Mouse (Mus musculus) hindbrain, embryonic 15.5 days (tissue): ENCODE data around the gene Atf7. TPM values are rescaled to one million over a fixed set of nuclear protein-coding genes. Genes with fewer than 3 reads are reported as not detected.
A peak's percentile ranks its signal among the peaks of the same experiment; 100 is the strongest.

Experiments
- ATAC-seq: fragments of 200-750 bp; cut with Nextera tagmentation; 2 replicates; pipeline ENCODE4 v1.8.0; 2017; ENCODE audit warnings: low read depth, moderate number of reproducible peaks, moderate TSS enrichment; ENCODE audit not compliant: low FRiP score
- H3K27ac ChIP-seq: fragments of 300-500 bp; sonication (generic); replicated peaks from 2 replicates; pipeline ENCODE4 v1.5.1; 2015; ENCODE audit warnings: mild to moderate bottlenecking, inconsistent platforms
- H3K27me3 ChIP-seq: fragments of 300-500 bp; sonication (generic); 2 replicates; pipeline ENCODE4 v1.6.1; 2015; ENCODE audit warnings: control low read depth, inconsistent platforms
- H3K36me3 ChIP-seq: fragments of 300-500 bp; sonication (generic); 2 replicates; pipeline ENCODE4 v1.6.1; 2015; ENCODE audit warnings: control low read depth, inconsistent platforms
- H3K4me1 ChIP-seq: fragments of 300-500 bp; sonication (generic); replicated peaks from 2 replicates; pipeline ENCODE4 v1.6.1; 2015; ENCODE audit warnings: control low read depth, inconsistent platforms
- H3K4me2 ChIP-seq: fragments of 300-500 bp; sonication (generic); 2 replicates; pipeline ENCODE4 v1.6.1; 2015; ENCODE audit warnings: moderate library complexity, mild to moderate bottlenecking, inconsistent platforms
- H3K4me3 ChIP-seq: fragments of 300-500 bp; sonication (generic); 2 replicates; pipeline ENCODE4 v1.5.1; 2015; ENCODE audit warnings: mild to moderate bottlenecking, inconsistent platforms
- H3K9ac ChIP-seq: fragments of 300-500 bp; sonication (generic); 2 replicates; pipeline ENCODE4 v1.6.1; 2015; ENCODE audit warnings: inconsistent platforms
- H3K9me3 ChIP-seq: fragments of 300-500 bp; sonication (generic); 2 replicates; pipeline ENCODE4 v1.6.1; 2016; ENCODE audit warnings: control low read depth, inconsistent platforms
- WGBS: fragments of 180-500 bp; shearing (Covaris S2); methylation state at CpG from one replicate; pipeline ENCODE4 v1.1.7; 2015; 5-methylcytosine and 5-hydroxymethylcytosine counted together
- polyA plus RNA-seq: library from polyadenylated mRNA; unstranded; fragments of >200 nt; fragmentation: Nextera tagmentation; extraction: Ambion mirVana; gene quantifications from 2 replicates; pipeline ENCODE4 v1.2.1, GENCODE M21; 2015

Gene Atf7
- polyA plus RNA-seq, 1 experiment from 2014 or later: 19.8 TPM

- no peak overlapping the region for H3K27ac ChIP-seq
- H3K4me3 ChIP-seq: no peak overlapping the region
- no peak for ATAC-seq
- no peak overlapping the region for H3K9ac ChIP-seq
- H3K4me2 ChIP-seq: no peak overlapping the region
- no peaks in the 10 kb centered on the region for H3K4me1 ChIP-seq
- WGBS: 89% methylated on average over 7 of the region's 7 CpGs
- no peaks in the 10 kb centered on the region for H3K27me3 ChIP-seq
- H3K9me3 ChIP-seq: no peaks in the 10 kb centered on the region
- peaks cover 69% of the 10 kb centered on the region for H3K36me3 ChIP-seq
Measured at GRCm38 (mm10) chr15:102533926-102534325, 91.3 kb downstream of the Atf7 start.

- H3K27ac ChIP-seq: no peak overlapping the region
- ATAC-seq: no peak
- peaks cover 80% of the 10 kb centered on the region for H3K36me3 ChIP-seq
- H3K4me3 ChIP-seq: no peak overlapping the region
- H3K9me3 ChIP-seq: no peaks in the 10 kb centered on the region
- H3K4me1 ChIP-seq: no peaks in the 10 kb centered on the region
- H3K4me2 ChIP-seq: no peak overlapping the region
- WGBS: 84% methylated on average over 3 of the region's 3 CpGs
- no peaks in the 10 kb centered on the region for H3K27me3 ChIP-seq
- no peak overlapping the region for H3K9ac ChIP-seq
Measured at GRCm38 (mm10) chr15:102532106-102532900, 93.0 kb downstream of the Atf7 start.

- Histone ChIP-seq H3K27me3 (no peaks in the 10 kb centered on the region), H3K4me3 (no peak overlapping the region), H3K9ac (no peak overlapping the region), H3K4me1 (no peaks in the 10 kb centered on the region), H3K4me2 (no peak overlapping the region), H3K36me3 (peaks cover 76% of the 10 kb centered on the region), H3K9me3 (no peaks in the 10 kb centered on the region), H3K27ac (no peak overlapping the region)
- 92% methylated on average over 4 of the region's 4 CpGs for WGBS
- ATAC-seq: no peak
Measured at GRCm38 (mm10) chr15:102531586-102531985, 93.7 kb downstream of the Atf7 start.

- H3K4me1 ChIP-seq: no peaks in the 10 kb centered on the region
- no peak overlapping the region for H3K27ac ChIP-seq
- no peak overlapping the region for H3K9ac ChIP-seq
- WGBS: 87% methylated on average over 4 of the region's 4 CpGs
- H3K9me3 ChIP-seq: no peaks in the 10 kb centered on the region
- H3K4me3 ChIP-seq: no peak overlapping the region
- H3K36me3 ChIP-seq: peaks cover 68% of the 10 kb centered on the region
- no peak overlapping the region for H3K4me2 ChIP-seq
- ATAC-seq: no peak
- H3K27me3 ChIP-seq: no peaks in the 10 kb centered on the region
Measured at GRCm38 (mm10) chr15:102530566-102530965, 94.7 kb downstream of the Atf7 start.

- WGBS: 94% methylated on average over 1 of the region's 1 CpGs
- Histone ChIP-seq H3K4me1 (no peaks in the 10 kb centered on the region; the same call in 1 of the 2 replicates), H3K9ac (no peak overlapping the region), H3K9me3 (no peaks in the 10 kb centered on the region), H3K27me3 (no peaks in the 10 kb centered on the region), H3K36me3 (peaks cover 61% of the 10 kb centered on the region), H3K4me2 (no peak overlapping the region), H3K27ac (no peak overlapping the region), H3K4me3 (no peak overlapping the region)
- ATAC-seq: no peak
Measured at GRCm38 (mm10) chr15:102528396-102528795, 96.9 kb downstream of the Atf7 start.

- ATAC-seq: no peak
- Histone ChIP-seq H3K36me3 (peaks cover 57% of the 10 kb centered on the region), H3K27me3 (no peaks in the 10 kb centered on the region), H3K4me3 (no peak overlapping the region), H3K4me1 (no peaks in the 10 kb centered on the region; the same call in 1 of the 2 replicates), H3K4me2 (no peak overlapping the region), H3K9ac (no peak overlapping the region), H3K27ac (no peak overlapping the region), H3K9me3 (no peaks in the 10 kb centered on the region)
- 79% methylated on average over 3 of the region's 3 CpGs for WGBS
Measured at GRCm38 (mm10) chr15:102527936-102528335, 97.3 kb downstream of the Atf7 start.

GRCm38 (mm10) chr15:102526111-102527002 is 98.9 kb downstream of the Atf7 start:
- Histone ChIP-seq H3K4me2 (no peak overlapping the region), H3K4me3 (no peak overlapping the region), H3K27me3 (no peaks in the 10 kb centered on the region), H3K27ac (no peak overlapping the region), H3K4me1 (no peaks in the 10 kb centered on the region; the same call in 1 of the 2 replicates), H3K36me3 (peaks cover 58% of the 10 kb centered on the region), H3K9ac (no peak overlapping the region), H3K9me3 (no peaks in the 10 kb centered on the region)
- 86% methylated on average over 6 of the region's 6 CpGs for WGBS
- ATAC-seq: no peak

GRCm38 (mm10) chr15:102524892-102525485 is 100.3 kb downstream of the Atf7 start, which contains the start of gene Npff:
Gene Npff, minus strand, starts transcription at chr15:102524942.
- H3K4me1 ChIP-seq: peaks cover 6% of the 10 kb centered on the region
- H3K36me3 ChIP-seq: peaks cover 46% of the 10 kb centered on the region
- no peak within 1 kb of the TSS for H3K4me3 ChIP-seq
- WGBS: 6% methylated on average over 3 of the region's 3 CpGs
- H3K9me3 ChIP-seq: no peaks in the 10 kb centered on the region
- H3K27me3 ChIP-seq: no peaks in the 10 kb centered on the region
- ATAC-seq: peak; percentile 52; the same call in 1 of the 2 replicates
- no peak within 1 kb of the TSS for H3K4me2 ChIP-seq
- H3K27ac ChIP-seq: peak within 1 kb of the TSS; percentile 56
- H3K9ac ChIP-seq: no peak within 1 kb of the TSS; the same call in 1 of the 2 replicates

GRCm38 (mm10) chr15:102521480-102521879 is 103.8 kb downstream of the Atf7 start:
- Histone ChIP-seq H3K9ac (no peak overlapping the region), H3K9me3 (no peaks in the 10 kb centered on the region), H3K27me3 (no peaks in the 10 kb centered on the region), H3K4me3 (no peak overlapping the region), H3K4me2 (no peak overlapping the region), H3K36me3 (peaks cover 19% of the 10 kb centered on the region), H3K4me1 (peaks cover 17% of the 10 kb centered on the region), H3K27ac (no peak overlapping the region)
- WGBS: 80% methylated on average over 4 of the region's 4 CpGs
- no peak for ATAC-seq

GRCm38 (mm10) chr15:102520416-102520815 is 104.8 kb downstream of the Atf7 start:
- no peak overlapping the region for H3K4me3 ChIP-seq
- no peak for ATAC-seq
- H3K4me2 ChIP-seq: no peak overlapping the region
- peaks cover 26% of the 10 kb centered on the region for H3K4me1 ChIP-seq
- 83% methylated on average over 4 of the region's 4 CpGs for WGBS
- H3K27ac ChIP-seq: no peak overlapping the region
- H3K36me3 ChIP-seq: peaks cover 19% of the 10 kb centered on the region
- H3K27me3 ChIP-seq: no peaks in the 10 kb centered on the region
- no peaks in the 10 kb centered on the region for H3K9me3 ChIP-seq
- H3K9ac ChIP-seq: no peak overlapping the region

- Histone ChIP-seq H3K27ac (peak overlapping the region; percentile 100), H3K9ac (peak overlapping the region; percentile 92), H3K4me1 (peaks cover 35% of the 10 kb centered on the region), H3K4me2 (peak overlapping the region; percentile 85), H3K4me3 (peak overlapping the region; percentile 75), H3K9me3 (no peaks in the 10 kb centered on the region), H3K27me3 (no peaks in the 10 kb centered on the region), H3K36me3 (peaks cover 19% of the 10 kb centered on the region)
- 63% methylated on average over 17 of the region's 17 CpGs for WGBS
- ATAC-seq: no peak
Measured at GRCm38 (mm10) chr15:102519211-102520141, 105.8 kb downstream of the Atf7 start.
